Mouse (Mus musculus): ENCODE results near the gene Obox3.
"Not testable (repeated sequence)": the region's sequence is repeated elsewhere in the genome, so short reads cannot be mapped to it uniquely, and the experiment has no call there.

Obox3 gene

GRCm38 (mm10) chr7:15639802-15640201 is at the start of gene Obox3:
Gene Obox3 (minus strand): TSS chr7:15639902.
- DNase-seq (ENCODE audit: low spot score) = not testable (repeated sequence)

- not testable (repeated sequence) for DNase-seq (ENCODE audit: low spot score)
Measured at GRCm38 (mm10) chr7:15509411-15509810, 130.3 kb downstream of the Obox3 start.

Data from spleen, adult 12 weeks (tissue).